In genomic region chr6:94987427-94987826, GRCm38 (mm10) we compare ENCODE assay signal across 22 mouse cellular contexts.
DNase-seq lines count a peak whose midpoint lies in the region; ATAC-seq lines count a peak whose summit lies in the region.
"Had no signal": no experiment of that assay in that cellular context is flagged by ENCODE, and none has a peak within 500 bp of the region (broad histone marks: within the 10 kb centered on the region; RNA-seq: fewer than 3 reads in every experiment).

No protein-coding gene starts in this region.

- H3K27me3 ChIP-seq in heart, embryonic 12.5 days (replicated peaks): no peaks in the 10 kb centered on the region
- H3K27me3 ChIP-seq in embryonic facial prominence, embryonic 12.5 days: no peaks in the 10 kb centered on the region
- no peaks in the 10 kb centered on the region for H3K27me3 ChIP-seq in liver, embryonic 12.5 days (replicated peaks)
- H3K27me3 ChIP-seq: CH12.LX; heart, embryonic 15.5 days; intestine, embryonic 15.5 days had no signal

- no peak for ATAC-seq in heart, embryonic 12.5 days (ENCODE audit: insufficient number of reproducible peaks, low FRiP score)
- ATAC-seq in embryonic facial prominence, embryonic 12.5 days (ENCODE audit: insufficient number of reproducible peaks, insufficient read depth, low FRiP score, low TSS enrichment): peak; percentile 28; the same call in 1 of the 2 replicates
- no peak for ATAC-seq in liver, embryonic 12.5 days
- ATAC-seq: forebrain, embryonic 14.5 days; intestine, embryonic 15.5 days had no signal

- H3K27ac ChIP-seq in heart, embryonic 12.5 days (ENCODE audit: poor library complexity, severe bottlenecking): no peak overlapping the region
- no peak overlapping the region for H3K27ac ChIP-seq in embryonic facial prominence, embryonic 12.5 days
- no peak overlapping the region for H3K27ac ChIP-seq in liver, embryonic 12.5 days
- H3K27ac ChIP-seq: heart, embryonic 10.5 days; heart, embryonic 15.5 days; hindbrain, embryonic 10.5 days; hindbrain, embryonic 14.5 days; intestine, embryonic 15.5 days had no signal

- no peaks in the 10 kb centered on the region for H3K9me3 ChIP-seq in heart, embryonic 12.5 days (replicated peaks)
- H3K9me3 ChIP-seq in embryonic facial prominence, embryonic 12.5 days: 0 out of 2 replicates have a peak, but pooled peaks cover 3% of the 10 kb centered on the region
- no peaks in the 10 kb centered on the region for H3K9me3 ChIP-seq in liver, embryonic 12.5 days (replicated peaks)
- H3K9me3 ChIP-seq: heart, embryonic 10.5 days; heart, embryonic 15.5 days; hindbrain, embryonic 10.5 days; intestine, embryonic 15.5 days had no signal

- intact Hi-C loops in heart, postnatal 36 days (cut with DNase I): loop anchor here (2.0 to 5.0 kb wide), 3 partner anchors 365 to 463 kb away; no protein-coding TSS in a partner anchor

- no peak overlapping the region for H3K4me2 ChIP-seq in heart, embryonic 12.5 days
- no peak overlapping the region for H3K4me2 ChIP-seq in embryonic facial prominence, embryonic 12.5 days (replicated peaks)
- no peak overlapping the region for H3K4me2 ChIP-seq in liver, embryonic 12.5 days
- H3K4me2 ChIP-seq: heart, embryonic 15.5 days; hindbrain, embryonic 14.5 days; intestine, embryonic 15.5 days had no signal

- no peaks in the 10 kb centered on the region for H3K36me3 ChIP-seq in heart, embryonic 12.5 days
- no peaks in the 10 kb centered on the region for H3K36me3 ChIP-seq in embryonic facial prominence, embryonic 12.5 days
- no peaks in the 10 kb centered on the region for H3K36me3 ChIP-seq in liver, embryonic 12.5 days
- H3K36me3 ChIP-seq: heart, embryonic 10.5 days; heart, embryonic 15.5 days; hindbrain, embryonic 10.5 days; intestine, embryonic 15.5 days had no signal

- 55% methylated on average over 5 of the region's 5 CpGs for WGBS in heart, embryonic 12.5 days
- WGBS in embryonic facial prominence, embryonic 12.5 days: 41% methylated on average over 5 of the region's 5 CpGs
- WGBS in liver, embryonic 12.5 days (ENCODE audit: insufficient replicate concordance): 50% methylated on average over 5 of the region's 5 CpGs

- H3K4me3 ChIP-seq in heart, embryonic 12.5 days: no peak overlapping the region
- no peak overlapping the region for H3K4me3 ChIP-seq in embryonic facial prominence, embryonic 12.5 days
- H3K4me3 ChIP-seq in liver, embryonic 12.5 days: no peak overlapping the region
- H3K4me3 ChIP-seq: heart, embryonic 10.5 days; heart, embryonic 15.5 days; hindbrain, embryonic 10.5 days; intestine, embryonic 15.5 days had no signal

- H3K9ac ChIP-seq in heart, embryonic 12.5 days: no peak overlapping the region
- no peak overlapping the region for H3K9ac ChIP-seq in embryonic facial prominence, embryonic 12.5 days
- H3K9ac ChIP-seq in liver, embryonic 12.5 days: no peak overlapping the region
- H3K9ac ChIP-seq: heart, embryonic 15.5 days; hindbrain, embryonic 14.5 days; intestine, embryonic 15.5 days had no signal

- H3K4me1 ChIP-seq in heart, embryonic 12.5 days (replicated peaks): no peaks in the 10 kb centered on the region
- H3K4me1 ChIP-seq in embryonic facial prominence, embryonic 12.5 days: no peaks in the 10 kb centered on the region
- no peaks in the 10 kb centered on the region for H3K4me1 ChIP-seq in liver, embryonic 12.5 days
- H3K4me1 ChIP-seq: heart, embryonic 10.5 days; heart, embryonic 15.5 days; intestine, embryonic 15.5 days had no signal

- DNase-seq in heart, adult 11 months: peak; percentile 66
- peak; percentile 30 for DNase-seq in forelimb bud, embryonic 11.5 days (ENCODE audit: low read depth, low spot score)
- no peak for DNase-seq in layer of hippocampus, postnatal 25 days (ENCODE audit: extremely low spot score in 1 of 2, low spot score in 1 of 2)
- no peak for DNase-seq in heart, postnatal 36 days
- DNase-seq: adrenal gland, adult 2 months; adrenal gland, postnatal 36 days; cerebellum, adult 2 months; cerebellum, postnatal 10 days; embryo, embryonic 11 days; gastrocnemius, postnatal 36 days; heart, adult 18-20 months; heart, postnatal 14 days had no signal

Comparison
In these comparisons a context has a peak if more than half of its experiments do, and no peak if none do; other contexts are left out.
1. DNase-seq: peak in heart, adult 11 months (single experiment) and forelimb bud, embryonic 11.5 days (single experiment); none in layer of hippocampus, postnatal 25 days (0 of 2) and heart, postnatal 36 days (0 of 2).